Mouse (Mus musculus): Measurements from ENCODE around the gene Abat. TPM values are rescaled to one million over a fixed set of nuclear protein-coding genes. Genes with fewer than 3 reads are reported as not detected.

Abat gene
- polyA plus RNA-seq, 2 experiments: 19.1 to 23.2 TPM

- no peaks in the 10 kb centered on the region for H3K9me3 ChIP-seq (ENCODE audit: control insufficient read depth, low read length)
- H3K4me2 ChIP-seq (replicated peaks; ENCODE audit: low read depth, low read length, severe bottlenecking): peak overlapping the region; percentile 13
- H3K27ac ChIP-seq (replicated peaks; ENCODE audit: low read depth, low read length): peak overlapping the region; percentile 82
- ATAC-seq (ENCODE audit: low FRiP score, low read depth) (peak; percentile 59; the same call in 1 of the 2 replicates), DNase-seq (ENCODE audit: low spot score) (peak; percentile 30)
- H3K4me3 ChIP-seq (replicated peaks; ENCODE audit: low read length): no peak overlapping the region
- WGBS: 23% methylated on average over 16 of the region's 16 CpGs
- no peaks in the 10 kb centered on the region for H3K27me3 ChIP-seq (ENCODE audit: control insufficient read depth, insufficient read depth, low read length)
- H3K4me1 ChIP-seq (ENCODE audit: control insufficient read depth, insufficient read depth, low read length): peaks cover 28% of the 10 kb centered on the region
- H3K9ac ChIP-seq (ENCODE audit: low read depth, low read length, severe bottlenecking): 0 out of 2 replicates have a peak overlapping the region, but pooled peaks have one; percentile 31
- H3K36me3 ChIP-seq (ENCODE audit: control insufficient read depth, insufficient read depth, low read length): no peaks in the 10 kb centered on the region
- no peak for TF ChIP-seq POLR2A (IDR thresholded peaks at IDR 0.05; ENCODE audit: borderline replicate concordance, extremely low read depth, insufficient read depth, insufficient read length)
Observed at GRCm38 (mm10) chr16:8524163-8524847, 11.1 kb downstream of the Abat start.

GRCm38 (mm10) chr16:8525293-8525692 is 12.1 kb downstream of the Abat start:
- no peak for DNase-seq (ENCODE audit: low spot score)
- no peak overlapping the region for H3K27ac ChIP-seq (replicated peaks; ENCODE audit: low read depth, low read length)
- H3K4me2 ChIP-seq (replicated peaks; ENCODE audit: low read depth, low read length, severe bottlenecking): no peak overlapping the region
- H3K4me3 ChIP-seq (replicated peaks; ENCODE audit: low read length): no peak overlapping the region
- WGBS: 71% methylated on average over 3 of the region's 3 CpGs
- H3K27me3 ChIP-seq (ENCODE audit: control insufficient read depth, insufficient read depth, low read length): no peaks in the 10 kb centered on the region
- no peak overlapping the region for H3K9ac ChIP-seq (ENCODE audit: low read depth, low read length, severe bottlenecking)
- ATAC-seq (ENCODE audit: low FRiP score, low read depth): no peak
- no peak for TF ChIP-seq POLR2A (IDR thresholded peaks at IDR 0.05; ENCODE audit: borderline replicate concordance, extremely low read depth, insufficient read depth, insufficient read length)
- peaks cover 35% of the 10 kb centered on the region for H3K4me1 ChIP-seq (ENCODE audit: control insufficient read depth, insufficient read depth, low read length)
- H3K9me3 ChIP-seq (ENCODE audit: control insufficient read depth, low read length): no peaks in the 10 kb centered on the region
- no peaks in the 10 kb centered on the region for H3K36me3 ChIP-seq (ENCODE audit: control insufficient read depth, insufficient read depth, low read length)

DNA sequence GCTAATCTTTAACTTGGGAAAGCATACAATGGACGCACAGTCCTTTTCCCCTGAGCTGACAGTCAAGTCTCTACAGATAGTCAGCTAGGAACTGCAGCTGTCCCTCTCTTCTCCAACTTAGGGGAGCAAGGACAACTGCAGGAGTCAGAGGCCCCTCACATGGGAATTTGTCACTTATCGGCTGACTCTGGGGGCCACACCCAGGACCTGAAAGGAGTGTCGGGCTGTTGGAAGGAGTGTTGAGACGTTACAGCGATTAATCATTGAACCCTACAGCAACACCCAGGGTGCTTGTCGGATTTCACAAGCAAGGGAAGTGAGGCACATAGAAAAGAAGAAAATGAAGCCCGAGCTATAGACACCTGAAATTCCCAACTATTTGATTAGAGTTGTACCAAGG is 12.6 kb downstream of the Abat start:
- TF ChIP-seq POLR2A (IDR thresholded peaks at IDR 0.05; ENCODE audit: borderline replicate concordance, extremely low read depth, insufficient read depth, insufficient read length): no peak
- H3K4me1 ChIP-seq (ENCODE audit: control insufficient read depth, insufficient read depth, low read length): peaks cover 35% of the 10 kb centered on the region
- no peak for DNase-seq (ENCODE audit: low spot score)
- no peak overlapping the region for H3K4me2 ChIP-seq (replicated peaks; ENCODE audit: low read depth, low read length, severe bottlenecking)
- WGBS: 77% methylated on average over 7 of the region's 7 CpGs
- H3K27ac ChIP-seq (replicated peaks; ENCODE audit: low read depth, low read length): no peak overlapping the region
- H3K4me3 ChIP-seq (replicated peaks; ENCODE audit: low read length): no peak overlapping the region
- no peaks in the 10 kb centered on the region for H3K36me3 ChIP-seq (ENCODE audit: control insufficient read depth, insufficient read depth, low read length)
- ATAC-seq (ENCODE audit: low FRiP score, low read depth): no peak
- no peak overlapping the region for H3K9ac ChIP-seq (ENCODE audit: low read depth, low read length, severe bottlenecking)
- H3K27me3 ChIP-seq (ENCODE audit: control insufficient read depth, insufficient read depth, low read length): no peaks in the 10 kb centered on the region
- H3K9me3 ChIP-seq (ENCODE audit: control insufficient read depth, low read length): no peaks in the 10 kb centered on the region

DNA sequence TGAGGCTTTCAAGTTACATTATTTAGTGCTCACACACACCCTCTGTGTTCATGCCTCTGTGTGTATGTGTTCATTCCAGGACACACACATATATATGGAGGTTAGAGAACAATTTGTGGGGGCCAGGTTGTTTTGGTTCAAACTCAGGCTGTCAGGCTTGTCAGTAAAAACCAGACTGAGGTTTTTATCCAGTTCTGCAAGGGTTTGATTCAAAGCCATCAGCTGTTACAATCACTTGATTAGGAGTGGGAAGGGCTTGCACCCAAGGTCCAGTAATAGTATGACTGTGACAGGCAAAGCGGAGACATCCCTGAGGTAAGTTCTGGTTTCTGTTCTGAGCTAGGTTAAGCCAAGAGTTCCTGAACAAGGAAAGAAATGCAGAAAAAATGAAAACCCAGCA is 16.2 kb downstream of the Abat start:
- Histone ChIP-seq H3K9me3 (ENCODE audit: control insufficient read depth, low read length) (no peaks in the 10 kb centered on the region), H3K27me3 (ENCODE audit: control insufficient read depth, insufficient read depth, low read length) (no peaks in the 10 kb centered on the region), H3K4me2 (replicated peaks; ENCODE audit: low read depth, low read length, severe bottlenecking) (no peak overlapping the region), H3K27ac (replicated peaks; ENCODE audit: low read depth, low read length) (0 out of 2 replicates have a peak overlapping the region, but pooled peaks have one; percentile 26), H3K4me1 (ENCODE audit: control insufficient read depth, insufficient read depth, low read length) (peaks cover 15% of the 10 kb centered on the region), H3K9ac (ENCODE audit: low read depth, low read length, severe bottlenecking) (no peak overlapping the region), H3K4me3 (replicated peaks; ENCODE audit: low read length) (no peak overlapping the region), H3K36me3 (ENCODE audit: control insufficient read depth, insufficient read depth, low read length) (no peaks in the 10 kb centered on the region)
- ATAC-seq (ENCODE audit: low FRiP score, low read depth) (no peak), DNase-seq (ENCODE audit: low spot score) (no peak)
- no peak for TF ChIP-seq POLR2A (IDR thresholded peaks at IDR 0.05; ENCODE audit: borderline replicate concordance, extremely low read depth, insufficient read depth, insufficient read length)
- WGBS: 83% methylated on average over 1 of the region's 1 CpGs

DNA sequence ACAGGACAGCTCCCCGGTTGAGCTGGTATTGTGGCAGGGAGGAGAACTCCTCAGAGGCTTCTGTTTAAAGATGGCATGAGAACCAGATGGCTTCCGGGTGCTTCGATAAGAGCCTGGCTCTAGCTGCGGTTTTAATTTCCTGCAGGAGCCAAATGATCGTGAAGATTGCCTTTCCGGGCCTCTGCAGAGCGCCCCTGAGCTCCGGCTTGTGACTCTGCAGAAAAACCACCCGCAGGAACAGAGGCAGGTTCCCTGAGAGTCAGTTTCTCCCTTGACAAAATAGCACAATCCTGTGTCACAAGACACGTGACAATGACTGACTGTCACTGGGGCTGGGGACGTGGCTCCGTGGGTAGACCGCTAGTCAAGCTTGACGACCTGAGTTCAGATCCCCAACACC is 16.8 kb downstream of the Abat start:
- H3K36me3 ChIP-seq (ENCODE audit: control insufficient read depth, insufficient read depth, low read length): no peaks in the 10 kb centered on the region
- H3K9ac ChIP-seq (ENCODE audit: low read depth, low read length, severe bottlenecking): no peak overlapping the region
- H3K27ac ChIP-seq (replicated peaks; ENCODE audit: low read depth, low read length): no peak overlapping the region
- H3K4me3 ChIP-seq (replicated peaks; ENCODE audit: low read length): no peak overlapping the region
- TF ChIP-seq POLR2A (IDR thresholded peaks at IDR 0.05; ENCODE audit: borderline replicate concordance, extremely low read depth, insufficient read depth, insufficient read length): no peak
- H3K27me3 ChIP-seq (ENCODE audit: control insufficient read depth, insufficient read depth, low read length): no peaks in the 10 kb centered on the region
- peaks cover 8% of the 10 kb centered on the region for H3K4me1 ChIP-seq (ENCODE audit: control insufficient read depth, insufficient read depth, low read length)
- no peaks in the 10 kb centered on the region for H3K9me3 ChIP-seq (ENCODE audit: control insufficient read depth, low read length)
- DNase-seq (ENCODE audit: low spot score): no peak
- 52% methylated on average over 14 of the region's 14 CpGs for WGBS
- ATAC-seq (ENCODE audit: low FRiP score, low read depth): no peak
- H3K4me2 ChIP-seq (replicated peaks; ENCODE audit: low read depth, low read length, severe bottlenecking): no peak overlapping the region

Measured in limb, embryonic 14.5 days (tissue).